Mouse (Mus musculus): ENCODE results near the gene Olfr68. TPM values are rescaled to one million over a fixed set of nuclear protein-coding genes. Genes with fewer than 3 reads are reported as not detected.

The Olfr68 gene
- polyA plus RNA-seq, 1 experiment from 2014 or later: not detected

DNA sequence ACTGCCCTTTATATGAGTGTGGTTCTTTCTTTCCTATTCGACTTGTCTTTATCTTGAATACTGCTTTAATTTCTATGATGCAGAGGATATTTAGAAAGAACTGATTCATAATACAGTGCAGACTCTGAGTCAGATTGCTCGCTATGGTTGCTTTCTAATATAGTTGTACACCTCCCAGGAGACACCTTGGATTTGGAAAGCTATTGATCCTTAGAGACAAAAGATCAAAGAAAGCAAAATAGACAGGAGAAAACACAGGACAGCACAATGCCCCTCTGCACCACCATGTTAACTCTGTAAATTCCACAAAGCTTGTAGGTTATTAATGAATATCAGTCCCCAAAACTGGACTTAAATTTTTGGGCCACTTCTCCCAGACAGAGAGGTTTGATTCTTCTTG is 34.7 kb downstream of the Olfr68 start, which contains the start of gene Olfr629:
Gene Olfr629 (minus strand): TSS at position 101 of the 400 bp plus-strand sequence.
- Histone ChIP-seq H3K27me3 (no peaks in the 10 kb centered on the region), H3K4me1 (no peaks in the 10 kb centered on the region), H3K27ac (no peak within 1 kb of the TSS), H3K4me3 (no peak within 1 kb of the TSS), H3K4me2 (no peak within 1 kb of the TSS), H3K9ac (no peak within 1 kb of the TSS), H3K36me3 (no peaks in the 10 kb centered on the region), H3K9me3 (no peaks in the 10 kb centered on the region)
- 73% methylated on average over 2 of the region's 2 CpGs for WGBS
- ATAC-seq (ENCODE audit: insufficient number of reproducible peaks, low FRiP score, low TSS enrichment, low read depth): no peak

DNA sequence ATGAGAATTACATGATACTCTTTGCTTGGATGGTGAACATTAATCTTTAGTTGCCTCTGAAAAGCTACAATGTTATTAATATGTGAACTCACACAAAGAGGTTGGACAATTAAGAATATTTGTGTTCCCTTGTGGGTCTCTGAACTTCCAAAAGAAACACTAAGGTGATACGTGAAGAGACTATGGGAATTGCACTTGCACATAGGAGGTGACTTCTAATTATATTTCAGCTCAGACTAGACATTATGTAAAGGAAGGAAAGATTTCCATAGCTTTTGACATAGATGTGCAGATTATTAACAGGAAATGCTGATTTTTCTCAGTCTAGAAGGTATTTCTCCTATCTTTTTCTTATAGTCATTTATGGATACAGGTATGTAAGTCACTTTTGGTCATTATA is 49.4 kb downstream of the Olfr68 start, which contains the start of gene Olfr628:
Gene Olfr628 (plus strand): TSS at position 301 of the 400 bp plus-strand sequence.
- no peak within 1 kb of the TSS for H3K27ac ChIP-seq
- no peaks in the 10 kb centered on the region for H3K4me1 ChIP-seq
- no peak within 1 kb of the TSS for H3K4me3 ChIP-seq
- no peaks in the 10 kb centered on the region for H3K9me3 ChIP-seq
- H3K27me3 ChIP-seq: no peaks in the 10 kb centered on the region
- no peak within 1 kb of the TSS for H3K9ac ChIP-seq
- no peak within 1 kb of the TSS for H3K4me2 ChIP-seq
- 83% methylated on average over 1 of the region's 1 CpGs for WGBS
- no peaks in the 10 kb centered on the region for H3K36me3 ChIP-seq
- no peak for ATAC-seq (ENCODE audit: insufficient number of reproducible peaks, low FRiP score, low TSS enrichment, low read depth)

Other genes with a start within 250 kb of the Olfr68 start
- gene Olfr612, start 237.0 kb downstream of the Olfr68 start, polyA plus RNA-seq (2015; fragmentation: Nextera tagmentation; extraction: Ambion mirVana): not detected in 2 replicates
- gene Olfr613, start 231.6 kb downstream of the Olfr68 start, polyA plus RNA-seq (2015; fragmentation: Nextera tagmentation; extraction: Ambion mirVana): not detected in 2 replicates
- not detected in 2 replicates for gene Olfr615, start 223.6 kb downstream of the Olfr68 start, polyA plus RNA-seq (2015; fragmentation: Nextera tagmentation; extraction: Ambion mirVana)
- not detected in 2 replicates for gene Olfr616, start 210.6 kb downstream of the Olfr68 start, polyA plus RNA-seq (2015; fragmentation: Nextera tagmentation; extraction: Ambion mirVana)
- gene Olfr617, start 206.6 kb downstream of the Olfr68 start, polyA plus RNA-seq (2015; fragmentation: Nextera tagmentation; extraction: Ambion mirVana): not detected in 2 replicates
- gene Olfr618, start 189.6 kb downstream of the Olfr68 start, polyA plus RNA-seq (2015; fragmentation: Nextera tagmentation; extraction: Ambion mirVana): 0.04 TPM in 1 of 2 replicates, not detected in the other
- gene Olfr619, start 179.1 kb downstream of the Olfr68 start, polyA plus RNA-seq (2015; fragmentation: Nextera tagmentation; extraction: Ambion mirVana): not detected in 2 replicates
- gene Olfr620, start 167.2 kb downstream of the Olfr68 start, polyA plus RNA-seq (2015; fragmentation: Nextera tagmentation; extraction: Ambion mirVana): not detected in 2 replicates
- not detected in 2 replicates for gene Olfr622, start 137.0 kb downstream of the Olfr68 start, polyA plus RNA-seq (2015; fragmentation: Nextera tagmentation; extraction: Ambion mirVana)
- not detected in 2 replicates for gene Olfr623, start 116.0 kb downstream of the Olfr68 start, polyA plus RNA-seq (2015; fragmentation: Nextera tagmentation; extraction: Ambion mirVana)
- 0.02 and 0.03 TPM in 2 replicates for gene Olfr624, start 108.5 kb downstream of the Olfr68 start, polyA plus RNA-seq (2015; fragmentation: Nextera tagmentation; extraction: Ambion mirVana)
- gene Olfr625-ps1, start 97.0 kb downstream of the Olfr68 start, polyA plus RNA-seq (2015; fragmentation: Nextera tagmentation; extraction: Ambion mirVana): not detected in 2 replicates
- not detected in 2 replicates for gene Olfr243, start 65.0 kb downstream of the Olfr68 start, polyA plus RNA-seq (2015; fragmentation: Nextera tagmentation; extraction: Ambion mirVana)
- not detected in 2 replicates for gene Olfr628, start 49.3 kb downstream of the Olfr68 start, polyA plus RNA-seq (2015; fragmentation: Nextera tagmentation; extraction: Ambion mirVana)
- not detected in 2 replicates for gene Olfr629, start 34.8 kb downstream of the Olfr68 start, polyA plus RNA-seq (2015; fragmentation: Nextera tagmentation; extraction: Ambion mirVana)
- gene Olfr630, start 22.4 kb downstream of the Olfr68 start, polyA plus RNA-seq (2015; fragmentation: Nextera tagmentation; extraction: Ambion mirVana): not detected in 2 replicates
- not detected in 2 replicates for gene Olfr69, start 8.1 kb downstream of the Olfr68 start, polyA plus RNA-seq (2015; fragmentation: Nextera tagmentation; extraction: Ambion mirVana)
- gene Olfr67, start 12.1 kb upstream of the Olfr68 start, polyA plus RNA-seq (2015; fragmentation: Nextera tagmentation; extraction: Ambion mirVana): not detected in 2 replicates
- gene Hbb-bt, start 34.3 kb upstream of the Olfr68 start, polyA plus RNA-seq (2015; fragmentation: Nextera tagmentation; extraction: Ambion mirVana): 3,412 and 3,951 TPM in 2 replicates
- 10,346 and 10,923 TPM in 2 replicates for gene Hbb-bs, start 48.4 kb upstream of the Olfr68 start, polyA plus RNA-seq (2015; fragmentation: Nextera tagmentation; extraction: Ambion mirVana)
- gene Hbb-bh2, start 60.8 kb upstream of the Olfr68 start, polyA plus RNA-seq (2015; fragmentation: Nextera tagmentation; extraction: Ambion mirVana): not detected in 2 replicates
- 3.2 and 5.3 TPM in 2 replicates for gene Hbb-bh1, start 63.5 kb upstream of the Olfr68 start, polyA plus RNA-seq (2015; fragmentation: Nextera tagmentation; extraction: Ambion mirVana)
- gene Hbb-y, start 73.5 kb upstream of the Olfr68 start, polyA plus RNA-seq (2015; fragmentation: Nextera tagmentation; extraction: Ambion mirVana): 236 and 533 TPM in 2 replicates
- not detected in 2 replicates for gene Olfr66, start 106.6 kb upstream of the Olfr68 start, polyA plus RNA-seq (2015; fragmentation: Nextera tagmentation; extraction: Ambion mirVana)
- not detected in 2 replicates for gene Olfr64, start 114.8 kb upstream of the Olfr68 start, polyA plus RNA-seq (2015; fragmentation: Nextera tagmentation; extraction: Ambion mirVana)
- gene Olfr65, start 123.8 kb upstream of the Olfr68 start, polyA plus RNA-seq (2015; fragmentation: Nextera tagmentation; extraction: Ambion mirVana): not detected in 2 replicates
- gene Olfr631, start 149.1 kb upstream of the Olfr68 start, polyA plus RNA-seq (2015; fragmentation: Nextera tagmentation; extraction: Ambion mirVana): not detected in 2 replicates
- gene Olfr632, start 154.6 kb upstream of the Olfr68 start, polyA plus RNA-seq (2015; fragmentation: Nextera tagmentation; extraction: Ambion mirVana): not detected in 2 replicates
- not detected in 2 replicates for gene Olfr633, start 164.7 kb upstream of the Olfr68 start, polyA plus RNA-seq (2015; fragmentation: Nextera tagmentation; extraction: Ambion mirVana)
- not detected in 2 replicates for gene Olfr635, start 191.5 kb upstream of the Olfr68 start, polyA plus RNA-seq (2015; fragmentation: Nextera tagmentation; extraction: Ambion mirVana)
- gene Olfr638, start 219.0 kb upstream of the Olfr68 start, polyA plus RNA-seq (2015; fragmentation: Nextera tagmentation; extraction: Ambion mirVana): not detected in 2 replicates
- not detected in 2 replicates for gene Olfr639, start 237.6 kb upstream of the Olfr68 start, polyA plus RNA-seq (2015; fragmentation: Nextera tagmentation; extraction: Ambion mirVana)
- gene Olfr640, start 245.9 kb upstream of the Olfr68 start, polyA plus RNA-seq (2015; fragmentation: Nextera tagmentation; extraction: Ambion mirVana): not detected in 2 replicates

Measured in limb, embryonic 15.5 days (tissue).